Mouse (Mus musculus) limb, embryonic 15.5 days (tissue): ENCODE data around the gene Cpd. TPM values are rescaled to one million over a fixed set of nuclear protein-coding genes. Genes with fewer than 3 reads are reported as not detected.

ENCODE experiments used
- ATAC-seq: fragments of 200-750 bp; cut with Nextera tagmentation; 2 replicates; pipeline ENCODE4 v1.8.0; 2017; ENCODE audit warnings: low read depth, moderate TSS enrichment; ENCODE audit not compliant: insufficient number of reproducible peaks, low FRiP score, low TSS enrichment
- H3K27ac ChIP-seq: fragments of 300-500 bp; sonication (generic); 2 replicates; pipeline ENCODE4 v1.5.1; 2015; ENCODE audit warnings: moderate library complexity, mild to moderate bottlenecking, inconsistent platforms
- H3K27me3 ChIP-seq: fragments of 300-500 bp; sonication (generic); 2 replicates; pipeline ENCODE4 v1.6.1; 2015; ENCODE audit warnings: inconsistent platforms
- H3K36me3 ChIP-seq: fragments of 300-500 bp; sonication (generic); 2 replicates; pipeline ENCODE4 v1.6.1; 2015; ENCODE audit warnings: inconsistent platforms
- H3K4me1 ChIP-seq: fragments of 300-500 bp; sonication (generic); 2 replicates; pipeline ENCODE4 v1.6.1; 2015; ENCODE audit warnings: inconsistent platforms
- H3K4me2 ChIP-seq: fragments of 300-500 bp; sonication (generic); 2 replicates; pipeline ENCODE4 v1.6.1; 2015; ENCODE audit warnings: mild to moderate bottlenecking, inconsistent platforms
- H3K4me3 ChIP-seq: fragments of 300-500 bp; sonication (generic); 2 replicates; pipeline ENCODE4 v1.5.1; 2015; ENCODE audit warnings: mild to moderate bottlenecking, inconsistent platforms
- H3K9ac ChIP-seq: fragments of 300-500 bp; sonication (generic); 2 replicates; pipeline ENCODE4 v1.6.1; 2015; ENCODE audit warnings: inconsistent platforms
- H3K9me3 ChIP-seq: fragments of 300-500 bp; sonication (generic); 2 replicates; pipeline ENCODE4 v1.6.1; 2016; ENCODE audit warnings: inconsistent platforms
- WGBS: fragments of 180-500 bp; shearing (Covaris S2); methylation state at CpG from one replicate; pipeline ENCODE4 v1.1.7; 2015; 5-methylcytosine and 5-hydroxymethylcytosine counted together
- polyA plus RNA-seq: library from polyadenylated mRNA; unstranded; fragments of >200 nt; fragmentation: Nextera tagmentation; extraction: Ambion mirVana; gene quantifications from 2 replicates; pipeline ENCODE4 v1.2.1, GENCODE M21; 2015

Cpd gene
- polyA plus RNA-seq, 1 experiment from 2014 or later: 11.3 TPM

GRCm38 (mm10) chr11:76730650-76731049 is 116.2 kb downstream of the Cpd start:
- no peak for ATAC-seq
- H3K9ac ChIP-seq: no peak overlapping the region
- H3K4me2 ChIP-seq: no peak overlapping the region
- 0 out of 2 replicates have a peak, but pooled peaks cover 1% of the 10 kb centered on the region for H3K4me1 ChIP-seq
- H3K9me3 ChIP-seq: no peaks in the 10 kb centered on the region
- no peaks in the 10 kb centered on the region for H3K27me3 ChIP-seq
- peaks cover 78% of the 10 kb centered on the region for H3K36me3 ChIP-seq
- H3K27ac ChIP-seq: no peak overlapping the region
- WGBS: 80% methylated on average over 3 of the region's 3 CpGs
- no peak overlapping the region for H3K4me3 ChIP-seq

Other genes starting within 250 kb of the Cpd start
- 31.2 and 31.9 TPM in 2 replicates for gene Abr, start 224.7 kb downstream of the Cpd start, polyA plus RNA-seq
- gene Bhlha9, start 174.5 kb downstream of the Cpd start, polyA plus RNA-seq: 3.2 and 3.3 TPM in 2 replicates
- 0.65 and 1.1 TPM in 2 replicates for gene Trarg1, start 167.2 kb downstream of the Cpd start, polyA plus RNA-seq
- gene Gosr1, start 83.4 kb downstream of the Cpd start, polyA plus RNA-seq: 23.1 and 29.5 TPM in 2 replicates
- 2.9 and 3.3 TPM in 2 replicates for gene Tmigd1, start 55.1 kb upstream of the Cpd start, polyA plus RNA-seq
- gene Blmh, start 77.8 kb upstream of the Cpd start, polyA plus RNA-seq: 218 and 230 TPM in 2 replicates
- 3.5 and 4.0 TPM in 2 replicates for gene Slc6a4, start 151.6 kb upstream of the Cpd start, polyA plus RNA-seq
- gene Nsrp1, start 231.4 kb upstream of the Cpd start, polyA plus RNA-seq: 76.7 and 85.9 TPM in 2 replicates